Mouse (Mus musculus): ENCODE measurements around the gene Adamts8.

Gene Adamts8

DNA sequence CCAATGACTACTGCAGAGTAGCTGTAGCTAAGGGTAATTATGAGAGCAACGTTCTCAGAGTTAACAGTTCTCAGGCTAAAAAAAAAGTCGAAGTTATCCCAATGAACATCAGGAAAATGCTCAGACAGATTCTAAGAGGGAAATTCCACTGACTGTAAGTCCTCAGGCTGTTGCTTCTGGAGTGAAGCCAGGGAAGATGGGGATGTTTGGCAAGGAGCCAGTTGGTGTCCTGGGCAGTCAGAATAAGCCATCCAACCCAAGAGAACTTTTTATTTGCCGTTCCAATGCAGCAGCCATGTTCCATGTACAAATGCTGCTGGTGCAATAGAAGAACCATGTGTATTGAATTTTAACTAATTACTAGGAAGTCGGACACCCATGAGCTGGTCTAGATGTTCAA is 8.2 kb downstream of the Adamts8 start:
- ChIA-PET CTCF (interaction anchor here in 3 of 4 experiments (0.6 to 2.4 kb wide), 5 partner anchors 10 to 376 kb away, joined by 3 to 6 read pairs (median 3); no protein-coding TSS in a partner anchor), POLR2A (interaction anchor here in 3 of 4 experiments (0.7 to 1.6 kb wide), 12 partner anchors 8 to 131 kb away, joined by 3 to 8 read pairs (median 3); no protein-coding TSS in a partner anchor)

DNA sequence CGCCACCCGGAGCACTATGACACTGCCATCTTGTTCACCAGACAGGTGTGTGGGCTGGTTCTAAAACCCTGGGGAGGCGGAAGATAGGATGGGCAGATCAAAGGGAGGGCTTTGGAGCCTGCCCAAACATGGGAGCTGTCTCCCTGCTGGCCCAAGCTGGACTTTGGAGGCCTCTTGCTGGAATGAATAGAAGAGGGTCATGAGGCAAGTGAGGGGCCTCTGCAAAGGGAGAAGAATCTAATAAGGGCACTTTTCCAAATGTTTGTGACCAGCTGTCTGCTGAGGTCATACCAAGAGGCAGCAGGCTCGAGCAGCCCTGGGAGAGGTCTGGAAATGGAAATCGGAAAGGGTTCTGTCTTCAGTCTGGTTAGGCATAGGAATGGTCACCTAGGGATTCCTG is 9.1 kb downstream of the Adamts8 start:
- ChIA-PET POLR2A (interaction anchor here in 2 of 4 experiments (0.6 to 1.6 kb wide), 6 partner anchors 10 to 128 kb away, joined by 3 to 11 read pairs (median 4); no protein-coding TSS in a partner anchor), CTCF (interaction anchor here in 2 of 4 experiments (0.8 to 2.4 kb wide), 3 partner anchors 10 to 15 kb away, joined by 4 to 6 read pairs (median 5); partner anchors contain the start of gene Adamts8 (in 1 of the 2))

- ChIA-PET POLR2A (interaction anchor here in 3 of 4 experiments (0.5 to 2.2 kb wide), 18 partner anchors 10 to 245 kb away, joined by 3 to 11 read pairs (median 4); partner anchors contain the start of genes Adamts8 (in 2 of the 3) and Zbtb44 (in 2 of the 3)), CTCF (interaction anchor here in 3 of 4 experiments (0.8 to 2.6 kb wide), 14 partner anchors 10 to 473 kb away, joined by 3 to 13 read pairs (median 4); partner anchors contain the start of genes Adamts8 (in 2 of the 3), Adamts15 (in 1 of the 3) and Zbtb44 (in 1 of the 3))
These were observed 10.9 kb downstream of the Adamts8 start for GRCm38 (mm10) chr9:30953287-30953686.

DNA sequence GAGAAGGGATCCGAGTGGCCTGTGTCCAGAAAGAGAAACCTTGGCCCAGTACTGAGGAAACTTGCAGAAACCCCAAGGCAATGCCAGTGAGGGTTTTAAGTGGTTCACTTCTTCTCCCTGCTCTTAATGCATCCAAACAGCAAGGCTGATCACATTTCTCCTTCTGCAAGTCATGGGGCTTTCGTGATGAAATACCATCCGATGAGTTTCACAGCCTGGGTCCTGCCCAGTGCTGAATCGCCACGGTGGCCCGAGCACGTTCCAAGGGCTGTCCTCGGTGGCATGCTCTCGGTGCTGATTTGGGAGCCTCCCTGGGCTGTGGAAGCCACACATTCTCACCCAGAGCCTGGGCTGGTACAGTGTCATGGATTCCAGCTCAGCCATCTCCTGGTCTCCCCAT is 12.9 kb downstream of the Adamts8 start:
- ChIA-PET CTCF (interaction anchor here in 1 of 4 experiments (1.4 kb wide), 1 partner anchor 13 kb away, joined by 4 read pairs; the partner anchor contains the start of gene Adamts8), POLR2A (interaction anchor here in 1 of 4 experiments (1.1 to 1.5 kb wide), 4 partner anchors 9 to 88 kb away, joined by 3 to 6 read pairs (median 4); no protein-coding TSS in a partner anchor)

DNA sequence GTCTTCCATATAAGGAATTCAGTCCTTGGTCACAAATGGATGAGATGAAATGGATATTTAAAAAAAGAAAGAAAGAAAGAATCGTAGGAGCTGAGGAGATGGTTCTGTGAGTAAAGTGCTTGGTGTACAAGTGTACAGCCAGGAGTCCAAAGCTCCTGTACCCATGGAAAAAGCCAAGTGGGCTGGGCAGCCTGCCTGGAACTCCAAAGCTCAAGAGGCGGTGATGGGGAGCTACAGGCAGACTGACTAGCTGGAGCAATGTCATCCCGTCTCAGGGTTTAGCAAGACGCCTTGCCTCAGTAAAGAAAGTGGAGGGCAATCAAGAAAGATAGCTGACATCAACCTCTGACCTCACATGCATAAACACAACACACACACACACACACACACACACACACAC is 21.4 kb downstream of the Adamts8 start:
- CTCF ChIA-PET = interaction anchor here in 1 of 4 experiments (2.3 kb wide), 1 partner anchor 13 kb away, joined by 7 read pairs; no protein-coding TSS in a partner anchor
- POLR2A ChIA-PET = interaction anchor here in 3 of 4 experiments (0.7 to 1.5 kb wide), 6 partner anchors 24 to 85 kb away, joined by 3 to 4 read pairs (median 3); partner anchors contain the start of gene Zbtb44 (in 2 of the 3)

GRCm38 (mm10) chr9:30964685-30965084 is 22.3 kb downstream of the Adamts8 start:
- CTCF ChIA-PET = interaction anchor here in 1 of 4 experiments (2.3 kb wide), 1 partner anchor 12 kb away, joined by 7 read pairs; no protein-coding TSS in a partner anchor
- POLR2A ChIA-PET = interaction anchor here in 3 of 4 experiments (1.2 to 1.5 kb wide), 3 partner anchors 23 to 65 kb away, joined by 3 to 4 read pairs (median 3); partner anchors contain the start of gene Zbtb44 (in 1 of the 3)

DNA sequence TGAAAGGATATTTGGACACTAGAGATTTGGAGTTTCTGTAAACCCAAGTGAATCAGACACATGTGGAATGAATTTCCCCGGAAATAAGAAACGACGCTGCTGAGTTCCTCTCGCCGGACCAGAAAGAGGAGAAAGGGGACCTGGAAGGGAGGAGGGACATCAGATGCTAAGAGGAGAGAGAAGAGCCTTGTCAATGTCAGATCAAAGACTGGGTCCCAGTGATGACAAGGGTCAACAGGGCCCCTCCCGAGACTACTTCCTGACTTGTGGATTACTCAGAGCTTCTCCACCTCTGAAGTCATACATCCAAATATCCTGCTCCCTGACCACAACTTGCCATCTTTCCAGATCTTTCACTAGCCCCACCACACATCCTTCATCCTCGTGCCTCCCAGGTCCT is 24.5 kb downstream of the Adamts8 start:
- ChIA-PET CTCF (no interaction called here), POLR2A (interaction anchor here in 1 of 4 experiments (1.2 kb wide), 1 partner anchor 46 kb away, joined by 14 read pairs; no protein-coding TSS in a partner anchor)

DNA sequence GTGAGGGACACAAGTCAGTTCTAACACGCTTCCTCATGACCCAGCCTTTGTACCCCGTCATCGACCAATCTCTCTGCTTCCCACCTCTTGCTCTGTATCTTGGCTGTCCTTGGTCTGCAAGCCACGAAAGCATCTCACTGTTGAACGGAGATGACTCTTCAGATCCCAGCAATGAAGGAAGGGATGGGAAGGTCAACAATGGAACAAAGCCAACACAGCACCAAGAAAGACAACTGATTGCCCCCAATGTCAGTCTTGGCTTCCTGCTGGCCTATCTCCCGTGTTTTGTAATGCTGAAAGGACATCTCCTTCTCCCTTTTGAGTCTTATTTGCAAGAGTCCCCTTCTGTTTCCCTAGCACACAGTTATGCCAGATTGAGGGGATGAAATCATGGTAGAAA is 25.8 kb downstream of the Adamts8 start:
- CTCF ChIA-PET = interaction anchor here in 2 of 4 experiments (0.5 to 1.2 kb wide), 2 partner anchors 39 to 488 kb away, joined by 3 to 4 read pairs; no protein-coding TSS in a partner anchor
- POLR2A ChIA-PET = interaction anchor here in 2 of 4 experiments (0.6 to 1.9 kb wide), 7 partner anchors 10 to 76 kb away, joined by 3 to 14 read pairs (median 3); partner anchors contain the start of gene Adamts8 (in 1 of the 2)

GRCm38 (mm10) chr9:30970001-30970400 is 27.6 kb downstream of the Adamts8 start:
- CTCF ChIA-PET = interaction anchor here in 2 of 4 experiments (0.6 to 1.0 kb wide), 4 partner anchors 28 to 508 kb away, joined by 3 read pairs; partner anchors contain the start of gene Adamts8 (in 1 of the 2)

DNA sequence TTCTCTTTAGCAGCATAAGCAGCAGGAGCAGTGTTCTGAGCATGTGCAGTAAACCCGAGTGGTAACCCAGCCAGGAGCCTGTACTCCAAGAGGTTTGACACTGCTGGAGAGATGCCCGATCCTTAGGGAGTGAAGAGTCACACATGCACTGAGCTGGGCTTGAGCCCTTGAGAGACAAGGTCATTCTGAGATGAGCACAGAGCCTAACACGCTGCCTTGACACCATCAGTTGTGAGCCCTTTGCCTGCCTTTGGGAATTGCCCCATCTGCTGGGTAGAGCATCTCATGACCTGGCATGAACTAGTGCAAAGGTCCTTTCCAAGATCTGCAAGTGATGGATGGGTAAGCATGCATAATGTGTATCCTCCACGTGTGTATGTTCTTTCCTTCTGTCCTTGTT is 29.6 kb downstream of the Adamts8 start:
- POLR2A ChIA-PET = interaction anchor here in 1 of 4 experiments (0.7 to 1.2 kb wide), 2 partner anchors 11 to 71 kb away, joined by 3 read pairs; no protein-coding TSS in a partner anchor

More at GRCm38 (mm10) chr9:30970001-30970400, 27.6 kb downstream of the Adamts8 start:
- POLR2A ChIA-PET = interaction anchor here in 3 of 4 experiments (0.7 to 1.5 kb wide), 14 partner anchors 18 to 310 kb away, joined by 3 to 11 read pairs (median 4); partner anchors contain the start of gene Prdm10 (in 1 of the 3)

DNA sequence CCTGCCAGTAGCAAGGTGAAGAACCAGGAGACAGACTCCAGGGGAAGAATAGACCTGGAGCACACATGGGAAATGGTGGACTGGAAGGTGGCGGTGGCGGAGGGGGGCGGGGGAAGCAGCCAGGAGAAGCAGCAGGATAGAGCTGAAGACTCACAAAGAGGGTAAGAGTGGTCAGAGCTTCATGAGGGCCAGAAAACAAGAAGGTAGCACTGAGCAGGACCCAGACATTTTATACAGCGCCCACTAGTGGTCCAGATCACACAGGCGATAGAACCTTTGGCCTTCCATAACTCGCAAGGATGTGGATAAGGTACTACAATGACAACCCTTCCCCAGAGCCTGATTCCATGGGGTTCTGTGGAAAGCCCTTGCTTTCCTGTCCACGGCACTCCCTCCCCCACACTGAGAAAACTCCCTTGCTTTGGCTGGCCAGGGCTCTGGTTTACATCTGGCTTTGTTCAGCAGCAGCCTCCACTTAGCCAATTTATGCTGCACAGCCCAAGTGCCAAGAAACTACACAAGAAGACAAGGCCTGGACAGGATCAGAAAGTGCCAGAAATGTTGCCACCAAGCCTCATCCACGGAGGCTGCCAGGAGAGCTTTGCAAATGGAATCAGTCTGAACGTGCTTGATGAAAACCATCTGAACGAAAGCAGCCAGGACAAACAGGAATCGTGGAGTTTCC is 34.1 kb downstream of the Adamts8 start:
- POLR2A ChIA-PET = interaction anchor here in 3 of 4 experiments (0.6 to 2.4 kb wide), 13 partner anchors 11 to 80 kb away, joined by 3 to 9 read pairs (median 3); no protein-coding TSS in a partner anchor
- CTCF ChIA-PET = interaction anchor here (0.6 to 1.0 kb wide), 16 partner anchors 11 to 496 kb away, joined by 3 to 9 read pairs (median 4); partner anchors contain the start of genes Adamts8 (in 1 of the 4) and Tmem45b (in 1 of the 4)

More for the DNA sequence above, 29.6 kb downstream of the Adamts8 start:
- CTCF ChIA-PET = interaction anchor here in 1 of 4 experiments (0.6 kb wide), 1 partner anchor 30 kb away, joined by 3 read pairs; no protein-coding TSS in a partner anchor

GRCm38 (mm10) chr9:30980467-30980866 is 38.1 kb downstream of the Adamts8 start:
- ChIA-PET CTCF (interaction anchor here in 3 of 4 experiments (0.6 to 0.8 kb wide), 3 partner anchors 22 to 60 kb away, joined by 3 to 4 read pairs (median 3); no protein-coding TSS in a partner anchor), POLR2A (interaction anchor here in 2 of 4 experiments (0.7 to 0.8 kb wide), 2 partner anchors 27 to 151 kb away, joined by 3 to 4 read pairs; no protein-coding TSS in a partner anchor)

DNA sequence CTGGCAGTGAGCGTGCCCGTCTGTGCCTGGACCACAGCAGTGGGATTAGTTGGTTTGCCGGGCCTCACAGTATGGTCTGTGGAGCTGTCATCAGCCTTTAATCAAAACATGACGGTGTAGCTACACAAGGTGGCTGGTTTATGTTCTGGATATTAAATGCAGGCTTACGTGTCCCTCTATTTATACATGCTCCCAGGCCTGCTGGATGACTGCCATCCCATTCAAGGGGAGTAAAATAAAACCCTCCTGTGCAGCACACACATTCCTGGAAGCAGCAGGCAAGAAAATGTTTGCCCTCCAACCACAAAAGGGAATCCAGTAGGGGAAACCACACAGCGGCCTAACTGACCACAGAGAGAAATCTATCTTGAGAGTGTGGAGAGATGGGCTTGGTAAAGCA is 43.4 kb downstream of the Adamts8 start:
- POLR2A ChIA-PET = interaction anchor here in 3 of 4 experiments (0.9 to 2.2 kb wide), 9 partner anchors 10 to 44 kb away, joined by 3 to 10 read pairs (median 3); no protein-coding TSS in a partner anchor
- CTCF ChIA-PET = no interaction called here

DNA sequence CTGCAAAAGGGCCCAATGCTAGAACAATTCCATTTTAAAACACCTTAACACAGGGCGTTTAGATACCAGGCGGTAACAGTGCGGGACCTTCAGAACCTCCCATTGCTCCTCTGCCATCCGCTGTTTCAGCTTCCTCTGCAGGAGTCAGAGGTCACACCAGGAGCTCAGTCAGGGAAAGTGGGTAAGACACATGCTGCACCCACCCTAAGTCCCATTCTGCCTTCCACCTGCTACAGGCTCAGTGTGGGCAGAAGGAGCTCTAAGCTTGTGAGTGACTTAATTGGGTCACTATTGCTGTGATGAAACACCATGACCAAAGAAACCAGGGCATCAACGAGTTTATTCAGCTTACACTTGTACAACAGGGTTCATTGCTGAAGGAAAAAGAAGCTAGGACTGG is 50.7 kb downstream of the Adamts8 start:
- CTCF ChIA-PET = interaction anchor here in 2 of 4 experiments (0.6 to 2.0 kb wide), 3 partner anchors 17 to 45 kb away, joined by 3 to 8 read pairs (median 3); no protein-coding TSS in a partner anchor
- POLR2A ChIA-PET = interaction anchor here in 3 of 4 experiments (0.8 to 6.2 kb wide), 10 partner anchors 16 to 37 kb away, joined by 3 to 49 read pairs (median 4); partner anchors contain the start of gene Zbtb44 (in 3 of the 3)

DNA sequence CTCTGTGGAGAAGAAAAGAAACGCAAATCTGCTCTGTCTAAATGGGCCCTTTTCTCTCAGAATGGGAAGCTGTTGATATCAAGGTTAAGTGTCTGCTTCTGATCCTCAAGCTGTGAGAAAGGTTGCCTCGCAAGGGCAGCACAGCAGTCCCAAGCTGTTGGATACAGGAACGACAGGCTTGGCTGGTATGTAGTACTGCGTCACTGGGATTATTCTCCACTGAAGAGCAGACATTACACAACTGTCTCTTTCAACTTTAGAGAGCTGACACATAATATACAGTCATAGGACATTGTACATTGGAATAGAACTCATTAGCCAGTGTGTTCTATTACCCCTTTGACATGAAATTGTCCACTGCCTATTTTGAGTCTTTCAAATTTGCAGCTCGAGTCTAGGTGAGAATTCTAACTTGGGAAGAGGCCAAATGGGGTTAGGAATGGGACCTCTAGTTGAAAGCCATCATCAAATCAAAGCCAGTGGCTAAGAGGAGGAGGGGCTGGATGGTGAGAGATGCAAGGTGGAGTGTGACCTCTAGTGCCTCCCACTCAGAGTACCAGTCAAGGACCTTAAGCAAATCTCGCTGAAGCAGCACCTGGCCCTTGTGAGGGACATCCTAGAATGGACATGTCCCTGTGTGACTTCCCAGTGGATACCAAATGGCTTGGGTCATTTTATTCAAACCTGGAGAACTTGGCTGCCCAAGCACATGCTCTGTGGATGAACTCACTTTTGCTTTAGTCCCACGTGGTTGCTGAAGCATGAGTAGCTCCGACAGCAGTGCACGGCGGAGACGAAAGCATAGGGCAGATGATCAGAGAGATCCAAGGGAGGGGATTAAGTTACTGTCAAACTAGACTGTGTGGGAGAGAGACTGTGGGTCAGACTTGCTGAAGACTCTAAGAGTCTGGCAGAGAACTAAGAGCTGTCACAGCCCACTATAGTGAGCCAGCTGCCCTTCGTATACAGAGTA is 54.5 kb downstream of the Adamts8 start:
- ChIA-PET CTCF (interaction anchor here in 1 of 4 experiments (1.4 to 1.6 kb wide), 2 partner anchors 21 to 90 kb away, joined by 4 to 9 read pairs; no protein-coding TSS in a partner anchor), POLR2A (interaction anchor here (0.5 to 6.2 kb wide), 28 partner anchors 8 to 59 kb away, joined by 3 to 49 read pairs (median 4); partner anchors contain the start of gene Zbtb44 (in 3 of the 4))

GRCm38 (mm10) chr9:31000641-31001040 is 58.3 kb downstream of the Adamts8 start:
- ChIA-PET CTCF (interaction anchor here in 2 of 4 experiments (0.6 kb wide), 2 partner anchors 19 to 78 kb away, joined by 3 to 4 read pairs; no protein-coding TSS in a partner anchor), POLR2A (interaction anchor here in 3 of 4 experiments (0.7 to 21.7 kb wide), 10 partner anchors 10 to 50 kb away, joined by 3 to 1045 read pairs (median 4); partner anchors contain the start of gene Zbtb44 (in 3 of the 3))

All from embryonic stem cell, embryonic (primary cell).